In the genomic region with DNA sequence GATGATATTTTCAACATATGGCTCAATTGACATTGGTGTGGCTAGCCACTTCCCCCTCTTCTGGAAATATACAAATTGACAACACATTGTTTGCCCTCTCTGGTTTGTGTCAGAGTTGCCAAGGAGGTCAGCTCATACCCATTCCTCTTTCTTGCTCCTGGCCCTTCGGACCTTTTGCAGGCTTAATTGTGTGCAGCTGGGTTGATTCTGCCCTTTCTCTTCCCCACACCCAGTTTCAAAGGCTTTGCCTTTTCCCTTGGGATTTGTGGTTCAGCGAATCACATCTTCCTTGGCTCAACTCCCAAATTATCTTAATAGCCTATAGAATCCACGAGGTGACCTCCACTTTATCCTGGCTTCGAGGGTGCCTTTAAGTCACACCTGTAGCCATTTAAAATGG, we compare ENCODE assay signal across 18 mouse cellular contexts.
"Had no signal": no experiment of that assay in that cellular context is flagged by ENCODE, and none has a peak within 500 bp of the region (broad histone marks: within the 10 kb centered on the region; RNA-seq: fewer than 3 reads in every experiment).

No protein-coding gene starts in this region.

- H3K4me2 ChIP-seq: lung, embryonic 14.5 days; midbrain, embryonic 12.5 days; neural tube, embryonic 13.5 days; neural tube, embryonic 15.5 days; stomach, embryonic 15.5 days had no signal

- ATAC-seq: midbrain, embryonic 16.5 days had no signal

- H3K27me3 ChIP-seq: midbrain, embryonic 12.5 days; neural tube, embryonic 13.5 days; neural tube, embryonic 15.5 days; stomach, embryonic 15.5 days had no signal

- H3K9ac ChIP-seq: lung, embryonic 14.5 days; midbrain, embryonic 12.5 days; neural tube, embryonic 13.5 days; neural tube, embryonic 15.5 days; stomach, embryonic 15.5 days had no signal

- DNase-seq: lung, adult 18-20 months; lung, postnatal 10 days; lung, postnatal 4 days; midbrain, embryonic 14.5 days; retina, postnatal 1 day; right cerebral cortex, adult 18-20 months; thymus, adult 2 months; thymus, postnatal 25 days; thymus, postnatal 4 days had no signal

- H3K27ac ChIP-seq: midbrain, embryonic 10.5 days; midbrain, embryonic 12.5 days; neural tube, embryonic 13.5 days; neural tube, embryonic 15.5 days; stomach, embryonic 15.5 days; stomach, postnatal 0 days had no signal

- H3K9me3 ChIP-seq: midbrain, embryonic 10.5 days; midbrain, embryonic 12.5 days; neural tube, embryonic 13.5 days; neural tube, embryonic 15.5 days; stomach, embryonic 15.5 days had no signal

- H3K4me3 ChIP-seq: midbrain, embryonic 10.5 days; midbrain, embryonic 12.5 days; myocyte; neural tube, embryonic 13.5 days; neural tube, embryonic 15.5 days; stomach, embryonic 15.5 days had no signal

- H3K36me3 ChIP-seq: midbrain, embryonic 10.5 days; midbrain, embryonic 12.5 days; neural tube, embryonic 13.5 days; neural tube, embryonic 15.5 days; stomach, embryonic 15.5 days had no signal

- H3K4me1 ChIP-seq: midbrain, embryonic 10.5 days; midbrain, embryonic 12.5 days; neural tube, embryonic 13.5 days; neural tube, embryonic 15.5 days; stomach, embryonic 15.5 days had no signal
